Mouse (Mus musculus): ENCODE data around the gene Chrm1. TPM values are rescaled to one million over a fixed set of nuclear protein-coding genes. Genes with fewer than 3 reads are reported as not detected.

The Chrm1 gene
- polyA plus RNA-seq, 2 experiments, result 0.01 TPM; not detected in 1

DNA sequence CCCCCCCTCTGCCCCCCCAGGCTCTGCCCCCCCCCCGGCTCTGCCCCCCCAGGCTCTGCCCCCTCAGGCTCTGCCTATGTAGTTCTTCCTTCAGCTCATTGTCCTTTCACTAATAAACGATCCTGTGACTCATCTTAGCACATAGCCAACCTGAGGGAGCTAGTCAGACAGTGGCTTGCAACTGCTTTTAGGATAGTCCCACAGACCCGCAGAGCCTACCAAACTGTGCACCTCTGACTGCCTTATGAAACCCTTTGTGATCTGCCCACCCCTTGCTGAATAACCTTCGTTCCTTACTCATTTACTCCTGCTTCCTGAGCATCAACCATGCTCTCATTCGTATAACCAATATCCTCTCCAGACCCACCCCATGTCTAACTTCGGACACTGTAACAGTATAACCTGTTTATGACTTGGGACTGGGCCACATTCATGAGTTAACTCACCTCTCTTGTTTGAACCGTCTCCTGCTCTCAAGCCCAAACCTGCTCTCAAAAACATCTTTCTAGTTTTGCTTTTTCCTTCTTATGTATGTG, 42.6 kb downstream of the Chrm1 start:
- 69% methylated on average over 7 of the region's 7 CpGs for WGBS (ENCODE audit: insufficient replicate concordance)
- TF ChIP-seq EP300 (IDR thresholded peaks at IDR 0.05; ENCODE audit: low read depth) (no peak), CTCF (IDR thresholded peaks at IDR 0.05; ENCODE audit: low read depth) (no peak)
- no peak for DNase-seq (ENCODE audit: low read depth in 3 of 3, low spot score in 3 of 3)
- Histone ChIP-seq H3K4me3 (ENCODE audit: insufficient read depth in 1 of 2, low read depth in 2 of 2, low read length in 2 of 2) (no peak overlapping the region), H3K27me3 (ENCODE audit: control insufficient read depth, insufficient read depth, low read length) (no peaks in the 10 kb centered on the region), H3K9me3 (ENCODE audit: control insufficient read depth, low read length) (no peaks in the 10 kb centered on the region), H3K4me1 (replicated peaks; ENCODE audit: control insufficient read depth in 2 of 2, insufficient read depth in 2 of 2, low read length in 1 of 2) (peaks cover 26 to 27% of the 10 kb centered on the region in 2 experiments), H3K9ac (replicated peaks) (no peak overlapping the region), H3K4me2 (ENCODE audit: low read depth) (no peak overlapping the region), H3K27ac (no peak overlapping the region), H3K36me3 (replicated peaks; ENCODE audit: control insufficient read depth, insufficient read depth, low read depth) (peaks cover 50% of the 10 kb centered on the region)
- no peak for ATAC-seq (ENCODE audit: insufficient read depth)

DNA sequence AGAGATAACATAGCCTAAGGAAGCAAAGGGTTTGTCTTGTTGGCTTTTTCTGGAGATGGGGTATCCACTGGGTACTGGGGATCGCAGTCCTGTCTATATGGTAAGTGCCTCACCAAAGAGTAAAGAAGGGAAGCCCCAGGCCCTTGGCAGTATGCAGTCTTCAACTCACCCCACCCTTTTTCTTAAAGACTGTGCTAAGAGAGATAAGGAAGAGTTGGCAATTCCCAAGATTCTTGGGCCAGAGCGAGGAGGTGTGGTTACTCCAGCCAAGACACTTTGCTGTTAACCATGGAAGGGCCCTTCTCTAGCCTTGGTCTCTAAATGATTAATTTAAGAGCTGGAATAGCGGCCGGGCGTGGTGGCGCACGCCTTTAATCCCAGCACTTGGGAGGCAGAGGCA, 43.3 kb downstream of the Chrm1 start:
- no peaks in the 10 kb centered on the region for H3K27me3 ChIP-seq (ENCODE audit: control insufficient read depth, insufficient read depth, low read length)
- no peak for DNase-seq (ENCODE audit: low read depth in 3 of 3, low spot score in 3 of 3)
- WGBS (ENCODE audit: insufficient replicate concordance), result 75% methylated on average over 7 of the region's 7 CpGs
- H3K9ac ChIP-seq (replicated peaks), result no peak overlapping the region
- peaks cover 58% of the 10 kb centered on the region for H3K36me3 ChIP-seq (replicated peaks; ENCODE audit: control insufficient read depth, insufficient read depth, low read depth)
- TF ChIP-seq CTCF (IDR thresholded peaks at IDR 0.05; ENCODE audit: low read depth) (no peak), EP300 (IDR thresholded peaks at IDR 0.05; ENCODE audit: low read depth) (0 out of 2 replicates have a peak, but pooled peaks have one; percentile 25)
- peak overlapping the region; percentile 7; the same call in 1 of the 2 replicates for H3K4me2 ChIP-seq (ENCODE audit: low read depth)
- ATAC-seq (ENCODE audit: insufficient read depth), result peak; percentile 60
- no peaks in the 10 kb centered on the region for H3K9me3 ChIP-seq (ENCODE audit: control insufficient read depth, low read length)
- H3K4me1 ChIP-seq (replicated peaks; ENCODE audit: control insufficient read depth in 2 of 2, insufficient read depth in 2 of 2, low read length in 1 of 2), result peaks cover 32 to 34% of the 10 kb centered on the region in 2 experiments
- peak overlapping the region; percentile 21; the same call in 1 of the 2 replicates for H3K27ac ChIP-seq
- no peak overlapping the region for H3K4me3 ChIP-seq (ENCODE audit: insufficient read depth in 1 of 2, low read depth in 2 of 2, low read length in 2 of 2)

DNA sequence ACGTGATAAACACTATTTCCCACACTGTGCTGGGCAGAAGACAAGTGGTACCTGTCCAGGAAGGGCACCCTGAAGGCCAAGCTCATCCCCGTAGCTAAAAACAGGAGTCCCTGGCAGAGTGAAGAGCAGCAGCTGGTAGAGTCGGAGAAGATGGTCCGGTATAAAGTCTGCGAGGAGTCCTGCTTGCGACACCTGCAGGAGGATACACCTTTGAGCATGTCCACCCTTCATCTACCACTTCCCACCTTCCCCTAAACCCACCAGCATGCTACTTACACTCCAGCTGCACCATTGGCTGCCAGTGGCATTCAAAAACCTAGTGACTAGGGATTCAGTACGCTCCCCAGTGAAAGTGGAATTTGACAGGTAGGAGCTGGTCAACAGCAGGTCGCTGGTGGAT, 45.4 kb downstream of the Chrm1 start:
- Histone ChIP-seq H3K36me3 (replicated peaks; ENCODE audit: control insufficient read depth, insufficient read depth, low read depth) (peaks cover 66% of the 10 kb centered on the region), H3K4me2 (ENCODE audit: low read depth) (peak overlapping the region; percentile 26), H3K9me3 (ENCODE audit: control insufficient read depth, low read length) (no peaks in the 10 kb centered on the region), H3K9ac (replicated peaks) (no peak overlapping the region), H3K27ac (no peak overlapping the region), H3K4me1 (replicated peaks; ENCODE audit: control insufficient read depth in 2 of 2, insufficient read depth in 2 of 2, low read length in 1 of 2) (peaks cover 32 to 35% of the 10 kb centered on the region in 2 experiments), H3K27me3 (ENCODE audit: control insufficient read depth, insufficient read depth, low read length) (no peaks in the 10 kb centered on the region), H3K4me3 (ENCODE audit: insufficient read depth in 1 of 2, low read depth in 2 of 2, low read length in 2 of 2) (no peak overlapping the region)
- ATAC-seq (ENCODE audit: insufficient read depth), result no peak
- 88% methylated on average over 8 of the region's 8 CpGs for WGBS (ENCODE audit: insufficient replicate concordance)
- DNase-seq (ENCODE audit: low read depth in 3 of 3, low spot score in 3 of 3), result no peak
- TF ChIP-seq CTCF (IDR thresholded peaks at IDR 0.05; ENCODE audit: low read depth), result no peak
- no peak for TF ChIP-seq EP300 (IDR thresholded peaks at IDR 0.05; ENCODE audit: low read depth)

DNA sequence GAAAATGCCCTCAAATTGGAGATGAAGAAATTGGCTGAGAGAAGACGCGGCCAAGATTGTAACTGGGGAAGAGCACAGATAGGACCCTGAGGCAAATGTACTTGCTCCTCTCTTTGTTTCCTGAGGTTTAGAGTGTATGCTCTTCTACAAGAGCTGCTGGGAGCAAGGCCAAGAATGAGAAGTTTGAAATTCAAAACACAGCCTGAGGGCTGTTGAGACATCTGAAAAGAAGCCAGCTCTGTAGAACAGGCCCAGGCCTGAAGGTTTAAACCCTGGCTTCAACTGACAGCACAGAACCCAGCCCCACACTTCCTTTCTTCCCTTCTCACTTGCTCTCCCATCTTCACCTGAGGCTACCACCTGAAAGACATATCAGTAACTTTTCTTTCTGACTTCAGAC, 46.5 kb downstream of the Chrm1 start:
- Histone ChIP-seq H3K27ac (no peak overlapping the region), H3K27me3 (ENCODE audit: control insufficient read depth, insufficient read depth, low read length) (no peaks in the 10 kb centered on the region), H3K4me2 (ENCODE audit: low read depth) (peak overlapping the region; percentile 98), H3K4me3 (ENCODE audit: insufficient read depth in 1 of 2, low read depth in 2 of 2, low read length in 2 of 2) (peak overlapping the region in 1 of 2 experiments; percentile 99; a peak in 2 of 4 replicates), H3K9me3 (ENCODE audit: control insufficient read depth, low read length) (no peaks in the 10 kb centered on the region), H3K9ac (replicated peaks) (no peak overlapping the region), H3K4me1 (replicated peaks; ENCODE audit: control insufficient read depth in 2 of 2, insufficient read depth in 2 of 2, low read length in 1 of 2) (peaks cover 41 to 46% of the 10 kb centered on the region in 2 experiments), H3K36me3 (replicated peaks; ENCODE audit: control insufficient read depth, insufficient read depth, low read depth) (peaks cover 66% of the 10 kb centered on the region)
- no peak for DNase-seq (ENCODE audit: low read depth in 3 of 3, low spot score in 3 of 3)
- TF ChIP-seq EP300 (IDR thresholded peaks at IDR 0.05; ENCODE audit: low read depth), result no peak
- TF ChIP-seq CTCF (IDR thresholded peaks at IDR 0.05; ENCODE audit: low read depth), result no peak
- WGBS (ENCODE audit: insufficient replicate concordance), result 93% methylated on average over 2 of the region's 2 CpGs
- ATAC-seq (ENCODE audit: insufficient read depth), result no peak

DNA sequence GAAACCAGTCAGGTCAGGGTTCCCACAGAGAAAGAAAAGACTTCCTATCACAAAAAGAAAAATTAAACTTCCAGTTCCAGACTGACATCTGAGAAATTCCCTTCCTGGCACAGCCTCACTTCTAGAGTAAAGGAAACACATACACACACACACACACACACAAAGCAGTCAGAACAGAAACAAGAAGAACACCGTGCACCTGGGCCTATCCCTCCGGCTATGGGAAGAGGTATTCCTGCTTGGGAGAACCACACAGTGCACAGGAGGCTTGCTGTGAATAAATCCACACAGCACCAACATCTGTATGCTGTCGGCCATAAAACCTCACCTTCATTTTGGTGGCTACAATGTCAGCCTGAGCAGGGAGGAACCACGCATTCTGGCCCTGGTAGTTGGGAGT, 47.9 kb downstream of the Chrm1 start:
- H3K36me3 ChIP-seq (replicated peaks; ENCODE audit: control insufficient read depth, insufficient read depth, low read depth), result peaks cover 63% of the 10 kb centered on the region
- TF ChIP-seq EP300 (IDR thresholded peaks at IDR 0.05; ENCODE audit: low read depth), result no peak
- TF ChIP-seq CTCF (IDR thresholded peaks at IDR 0.05; ENCODE audit: low read depth), result no peak
- peak overlapping the region; percentile 99; the same call in 1 of the 2 replicates for H3K27ac ChIP-seq

More for the DNA sequence above, 47.9 kb downstream of the Chrm1 start:
- H3K9ac ChIP-seq (replicated peaks), result peak overlapping the region; percentile 99
- no peaks in the 10 kb centered on the region for H3K9me3 ChIP-seq (ENCODE audit: control insufficient read depth, low read length)
- ATAC-seq (ENCODE audit: insufficient read depth), result no peak
- DNase-seq (ENCODE audit: low read depth in 3 of 3, low spot score in 3 of 3), result no peak
- WGBS (ENCODE audit: insufficient replicate concordance), result 64% methylated on average over 4 of the region's 4 CpGs
- peak overlapping the region; percentile 98 for H3K4me2 ChIP-seq (ENCODE audit: low read depth)
- H3K4me1 ChIP-seq (replicated peaks; ENCODE audit: control insufficient read depth in 2 of 2, insufficient read depth in 2 of 2, low read length in 1 of 2), result peaks cover 54 to 59% of the 10 kb centered on the region in 2 experiments
- no peaks in the 10 kb centered on the region for H3K27me3 ChIP-seq (ENCODE audit: control insufficient read depth, insufficient read depth, low read length)
- peak overlapping the region; percentile 98 to 99 for H3K4me3 ChIP-seq (ENCODE audit: insufficient read depth in 1 of 2, low read depth in 2 of 2, low read length in 2 of 2)

All from liver, embryonic 14.5 days (tissue).